Mouse (Mus musculus): ENCODE measurements around the gene Akap6. TPM values are rescaled to one million over a fixed set of nuclear protein-coding genes. Genes with fewer than 3 reads are reported as not detected.

Akap6 gene
- total and polyA plus RNA-seq, 2 experiments = 0.01 to 0.09 TPM

- no peaks in the 10 kb centered on the region for H3K27me3 ChIP-seq (ENCODE audit: control insufficient read depth, insufficient read depth, low read length)
- no peak overlapping the region for H3K27ac ChIP-seq (replicated peaks; ENCODE audit: insufficient read depth, low read depth, low read length)
- no peaks in the 10 kb centered on the region for H3K79me2 ChIP-seq (ENCODE audit: control insufficient read depth, insufficient read depth, low read length)
- no peak for DNase-seq (ENCODE audit: extremely low read depth, low read depth, low spot score)
- H3K4me1 ChIP-seq (ENCODE audit: control insufficient read depth, insufficient read depth, low read length) = no peaks in the 10 kb centered on the region
- H3K9ac ChIP-seq (ENCODE audit: low read depth, low read length) = no peak overlapping the region
- TF ChIP-seq POLR2A (IDR thresholded peaks at IDR 0.05; ENCODE audit: extremely low read depth, insufficient read depth, low read length) (no peak), CTCF (IDR thresholded peaks at IDR 0.05; ENCODE audit: low read depth, low read length) (no peak)
- H3K4me3 ChIP-seq (ENCODE audit: insufficient read depth, low read depth, low read length) = no peak overlapping the region
- H3K36me3 ChIP-seq (ENCODE audit: control insufficient read depth, insufficient read depth, low read length) = no peaks in the 10 kb centered on the region
- 67% methylated on average over 3 of the region's 3 CpGs for WGBS
Observed at GRCm38 (mm10) chr12:52764810-52765209, 65.6 kb downstream of the Akap6 start.

GRCm38 (mm10) chr12:52769561-52769960, 70.4 kb downstream of the Akap6 start:
- Histone ChIP-seq H3K79me2 (ENCODE audit: control insufficient read depth, insufficient read depth, low read length) (no peaks in the 10 kb centered on the region), H3K9ac (ENCODE audit: low read depth, low read length) (no peak overlapping the region), H3K36me3 (ENCODE audit: control insufficient read depth, insufficient read depth, low read length) (no peaks in the 10 kb centered on the region), H3K27me3 (ENCODE audit: control insufficient read depth, insufficient read depth, low read length) (no peaks in the 10 kb centered on the region), H3K4me1 (ENCODE audit: control insufficient read depth, insufficient read depth, low read length) (no peaks in the 10 kb centered on the region), H3K4me3 (ENCODE audit: insufficient read depth, low read depth, low read length) (no peak overlapping the region), H3K27ac (replicated peaks; ENCODE audit: insufficient read depth, low read depth, low read length) (no peak overlapping the region)
- WGBS = 73% methylated on average over 3 of the region's 3 CpGs
- TF ChIP-seq CTCF (IDR thresholded peaks at IDR 0.05; ENCODE audit: low read depth, low read length) = no peak
- TF ChIP-seq POLR2A (IDR thresholded peaks at IDR 0.05; ENCODE audit: extremely low read depth, insufficient read depth, low read length) = no peak
- DNase-seq (ENCODE audit: extremely low read depth, low read depth, low spot score) = no peak

- 79% methylated on average over 7 of the region's 7 CpGs for WGBS
- TF ChIP-seq CTCF (IDR thresholded peaks at IDR 0.05; ENCODE audit: low read depth, low read length) (no peak), POLR2A (IDR thresholded peaks at IDR 0.05; ENCODE audit: extremely low read depth, insufficient read depth, low read length) (no peak)
Observed at GRCm38 (mm10) chr12:52771931-52772330, 72.7 kb downstream of the Akap6 start.

GRCm38 (mm10) chr12:52772494-52773280, 73.5 kb downstream of the Akap6 start:
- WGBS = 69% methylated on average over 10 of the region's 11 CpGs
- TF ChIP-seq POLR2A (IDR thresholded peaks at IDR 0.05; ENCODE audit: extremely low read depth, insufficient read depth, low read length) = no peak
- TF ChIP-seq CTCF (IDR thresholded peaks at IDR 0.05; ENCODE audit: low read depth, low read length) = no peak
- Histone ChIP-seq H3K4me3 (ENCODE audit: insufficient read depth, low read depth, low read length) (no peak overlapping the region), H3K79me2 (ENCODE audit: control insufficient read depth, insufficient read depth, low read length) (no peaks in the 10 kb centered on the region), H3K4me1 (ENCODE audit: control insufficient read depth, insufficient read depth, low read length) (no peaks in the 10 kb centered on the region), H3K27ac (replicated peaks; ENCODE audit: insufficient read depth, low read depth, low read length) (no peak overlapping the region), H3K27me3 (ENCODE audit: control insufficient read depth, insufficient read depth, low read length) (no peaks in the 10 kb centered on the region), H3K36me3 (ENCODE audit: control insufficient read depth, insufficient read depth, low read length) (no peaks in the 10 kb centered on the region), H3K9ac (ENCODE audit: low read depth, low read length) (no peak overlapping the region)
- no peak for DNase-seq (ENCODE audit: extremely low read depth, low read depth, low spot score)

More at GRCm38 (mm10) chr12:52771931-52772330, 72.7 kb downstream of the Akap6 start:
- no peak for DNase-seq (ENCODE audit: extremely low read depth, low read depth, low spot score)
- Histone ChIP-seq H3K27ac (replicated peaks; ENCODE audit: insufficient read depth, low read depth, low read length) (no peak overlapping the region), H3K4me1 (ENCODE audit: control insufficient read depth, insufficient read depth, low read length) (no peaks in the 10 kb centered on the region), H3K79me2 (ENCODE audit: control insufficient read depth, insufficient read depth, low read length) (no peaks in the 10 kb centered on the region), H3K36me3 (ENCODE audit: control insufficient read depth, insufficient read depth, low read length) (no peaks in the 10 kb centered on the region), H3K4me3 (ENCODE audit: insufficient read depth, low read depth, low read length) (no peak overlapping the region), H3K27me3 (ENCODE audit: control insufficient read depth, insufficient read depth, low read length) (no peaks in the 10 kb centered on the region), H3K9ac (ENCODE audit: low read depth, low read length) (no peak overlapping the region)

- H3K79me2 ChIP-seq (ENCODE audit: control insufficient read depth, insufficient read depth, low read length) = no peaks in the 10 kb centered on the region
- no peak overlapping the region for H3K27ac ChIP-seq (replicated peaks; ENCODE audit: insufficient read depth, low read depth, low read length)
- H3K36me3 ChIP-seq (ENCODE audit: control insufficient read depth, insufficient read depth, low read length) = no peaks in the 10 kb centered on the region
- no peak overlapping the region for H3K4me3 ChIP-seq (ENCODE audit: insufficient read depth, low read depth, low read length)
- no peaks in the 10 kb centered on the region for H3K4me1 ChIP-seq (ENCODE audit: control insufficient read depth, insufficient read depth, low read length)
- WGBS = 88% methylated on average over 3 of the region's 3 CpGs
- H3K9ac ChIP-seq (ENCODE audit: low read depth, low read length) = no peak overlapping the region
- H3K27me3 ChIP-seq (ENCODE audit: control insufficient read depth, insufficient read depth, low read length) = no peaks in the 10 kb centered on the region
- no peak for TF ChIP-seq POLR2A (IDR thresholded peaks at IDR 0.05; ENCODE audit: extremely low read depth, insufficient read depth, low read length)
- TF ChIP-seq CTCF (IDR thresholded peaks at IDR 0.05; ENCODE audit: low read depth, low read length) = no peak
- no peak for DNase-seq (ENCODE audit: extremely low read depth, low read depth, low spot score)
Observed at GRCm38 (mm10) chr12:52773847-52774246, 74.7 kb downstream of the Akap6 start.

- Histone ChIP-seq H3K27ac (replicated peaks; ENCODE audit: insufficient read depth, low read depth, low read length) (no peak overlapping the region), H3K27me3 (ENCODE audit: control insufficient read depth, insufficient read depth, low read length) (no peaks in the 10 kb centered on the region), H3K4me3 (ENCODE audit: insufficient read depth, low read depth, low read length) (no peak overlapping the region), H3K4me1 (ENCODE audit: control insufficient read depth, insufficient read depth, low read length) (no peaks in the 10 kb centered on the region), H3K36me3 (ENCODE audit: control insufficient read depth, insufficient read depth, low read length) (no peaks in the 10 kb centered on the region), H3K79me2 (ENCODE audit: control insufficient read depth, insufficient read depth, low read length) (no peaks in the 10 kb centered on the region), H3K9ac (ENCODE audit: low read depth, low read length) (no peak overlapping the region)
- TF ChIP-seq POLR2A (IDR thresholded peaks at IDR 0.05; ENCODE audit: extremely low read depth, insufficient read depth, low read length) (no peak), CTCF (IDR thresholded peaks at IDR 0.05; ENCODE audit: low read depth, low read length) (no peak)
- 78% methylated on average over 6 of the region's 6 CpGs for WGBS
- no peak for DNase-seq (ENCODE audit: extremely low read depth, low read depth, low spot score)
Observed at GRCm38 (mm10) chr12:52774382-52774781, 75.2 kb downstream of the Akap6 start.

All from liver, adult 2 months (tissue).